Mouse (Mus musculus): ENCODE data around the gene H3f3a.

DNA sequence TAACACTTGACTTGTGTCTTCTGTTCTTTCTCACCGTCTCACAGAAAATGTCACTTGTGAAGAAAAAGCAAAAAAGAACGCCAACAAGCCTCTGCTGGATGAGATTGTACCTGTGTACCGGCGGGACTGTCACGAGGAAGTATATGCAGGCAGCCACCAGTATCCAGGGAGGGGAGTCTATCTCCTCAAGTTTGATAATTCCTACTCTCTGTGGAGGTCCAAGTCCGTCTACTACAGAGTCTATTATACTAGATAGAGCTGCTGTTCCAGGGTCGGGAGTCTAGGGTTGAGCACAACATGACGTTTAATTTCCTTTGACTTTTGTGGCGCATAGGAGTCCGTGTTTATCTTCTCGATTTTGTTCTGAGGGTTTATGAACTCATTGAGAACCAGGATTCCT, 61.6 kb downstream of the H3f3a start:
- TF ChIP-seq GATA1 (IDR thresholded peaks at IDR 0.05; ENCODE audit: borderline replicate concordance, low read length) = no peak
- no peak for TF ChIP-seq FLI1 (IDR thresholded peaks at IDR 0.05; ENCODE audit: low read length)

Measured in megakaryocyte, embryonic 14.5 days (primary cell).